Mouse (Mus musculus) neural tube, embryonic 13.5 days (tissue): ENCODE measurements around the gene Ctsh. TPM values are rescaled to one million over a fixed set of nuclear protein-coding genes. Genes with fewer than 3 reads are reported as not detected.

Source experiments
- ATAC-seq: fragments of 200-750 bp; cut with Nextera tagmentation; 2 replicates; pipeline ENCODE4 v1.8.0; 2017; ENCODE audit warnings: low read depth, mild to moderate bottlenecking, moderate TSS enrichment, moderate library complexity
- H3K27ac ChIP-seq: fragments of 300-500 bp; sonication (generic); replicated peaks from 2 replicates; pipeline ENCODE4 v1.5.1; 2015; ENCODE audit warnings: moderate library complexity, mild to moderate bottlenecking, inconsistent platforms
- H3K27me3 ChIP-seq: fragments of 300-500 bp; sonication (generic); 2 replicates; pipeline ENCODE4 v1.6.1; 2015; ENCODE audit warnings: mild to moderate bottlenecking, inconsistent platforms
- H3K36me3 ChIP-seq: fragments of 300-500 bp; sonication (generic); 2 replicates; pipeline ENCODE4 v1.6.1; 2015; ENCODE audit warnings: mild to moderate bottlenecking, inconsistent platforms
- H3K4me1 ChIP-seq: fragments of 300-500 bp; sonication (generic); replicated peaks from 2 replicates; pipeline ENCODE4 v1.6.1; 2015; ENCODE audit warnings: inconsistent platforms
- H3K4me2 ChIP-seq: fragments of 300-500 bp; sonication (generic); 2 replicates; pipeline ENCODE4 v1.6.1; 2015; ENCODE audit warnings: inconsistent platforms, mild to moderate bottlenecking, moderate library complexity
- H3K4me3 ChIP-seq: fragments of 300-500 bp; sonication (generic); 2 replicates; pipeline ENCODE4 v1.5.1; 2015; ENCODE audit warnings: mild to moderate bottlenecking, inconsistent platforms
- H3K9ac ChIP-seq: fragments of 300-500 bp; sonication (generic); 2 replicates; pipeline ENCODE4 v1.6.1; 2015; ENCODE audit warnings: moderate library complexity, mild to moderate bottlenecking, inconsistent platforms
- H3K9me3 ChIP-seq: fragments of 300-500 bp; sonication (generic); 2 replicates; pipeline ENCODE4 v1.6.1; 2016; ENCODE audit warnings: inconsistent platforms
- WGBS: fragments of 180-500 bp; shearing (Covaris S2); methylation state at CpG from one replicate; pipeline ENCODE4 v1.1.7; 2015; 5-methylcytosine and 5-hydroxymethylcytosine counted together
- polyA plus RNA-seq: library from polyadenylated mRNA; unstranded; fragments of >200 nt; fragmentation: Nextera tagmentation; extraction: Ambion mirVana; gene quantifications from 2 replicates; pipeline ENCODE4 v1.2.1, GENCODE M21; 2015

Gene Ctsh
- polyA plus RNA-seq, 1 experiment from 2014 or later, result 34.0 TPM

DNA sequence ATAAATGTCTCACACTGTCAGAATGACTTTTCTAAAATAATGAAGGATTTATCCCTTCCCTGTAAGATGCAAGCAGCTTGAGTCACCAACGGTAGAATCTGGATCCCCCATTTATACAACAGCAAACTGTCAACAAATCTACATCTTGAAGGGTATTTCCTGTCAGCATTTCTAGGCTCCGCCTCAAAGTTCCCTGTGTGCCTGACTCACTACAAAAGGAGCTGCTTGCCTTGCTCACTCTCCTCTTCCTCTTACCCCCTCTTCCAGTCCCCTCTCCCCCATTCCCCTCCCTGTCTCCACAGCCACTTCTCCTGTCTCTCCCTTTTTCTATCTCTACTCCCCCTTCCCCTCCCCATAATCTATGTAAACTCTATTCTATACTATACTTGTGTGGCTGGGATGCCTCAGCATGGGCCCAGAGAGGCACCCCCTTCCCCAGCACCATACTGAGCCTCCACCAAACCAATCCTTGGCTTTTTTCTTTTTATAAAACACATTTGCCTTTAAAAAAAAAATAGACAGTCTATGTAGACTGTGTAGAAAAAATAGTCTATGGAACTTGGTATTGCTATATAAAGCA, 34.0 kb downstream of the Ctsh start:
- Histone ChIP-seq H3K36me3 (peaks cover 67% of the 10 kb centered on the region), H3K9me3 (no peaks in the 10 kb centered on the region)

DNA sequence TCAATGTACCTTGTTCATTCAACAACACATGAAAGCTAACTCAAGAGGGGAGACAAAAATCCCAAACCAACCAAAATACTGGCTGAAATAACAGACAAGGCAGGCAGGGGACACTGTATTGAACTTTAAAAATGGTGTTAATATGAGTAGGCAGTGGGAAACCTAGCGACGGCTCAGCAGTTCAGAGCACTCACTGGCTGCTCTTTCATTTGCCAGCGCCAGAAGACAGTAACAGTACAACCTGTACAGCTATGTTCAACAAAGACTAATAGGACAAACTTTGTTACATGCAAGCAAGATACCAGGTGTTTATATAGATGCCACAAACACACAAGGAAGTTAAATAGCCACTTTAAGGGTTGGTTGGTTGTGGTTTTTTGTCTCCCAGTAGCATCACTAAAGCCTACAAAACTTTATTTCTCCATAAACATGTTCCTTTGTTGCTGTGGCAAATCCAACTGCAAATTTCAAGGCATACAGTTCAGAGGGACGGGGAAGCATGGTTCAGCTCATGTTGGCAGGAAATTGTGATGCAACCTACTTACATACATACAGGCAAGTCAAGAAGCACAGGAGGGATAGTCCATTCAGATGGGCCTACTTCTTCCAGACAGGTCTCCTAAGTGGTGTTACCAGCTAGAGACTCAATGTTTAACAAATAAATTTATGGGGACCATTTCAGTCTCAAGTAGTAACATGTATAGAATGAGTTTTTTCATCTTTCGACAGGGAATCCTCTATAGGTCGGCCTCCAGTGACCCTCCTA, 35.6 kb downstream of the Ctsh start:
- Histone ChIP-seq H3K9ac (no peak overlapping the region), H3K9me3 (no peaks in the 10 kb centered on the region), H3K27me3 (no peaks in the 10 kb centered on the region), H3K36me3 (peaks cover 72% of the 10 kb centered on the region), H3K4me1 (no peaks in the 10 kb centered on the region), H3K4me2 (no peak overlapping the region), H3K27ac (no peak overlapping the region), H3K4me3 (no peak overlapping the region)
- WGBS, result 93% methylated on average over 6 of the region's 6 CpGs
- no peak for ATAC-seq

More for the DNA sequence above, 34.0 kb downstream of the Ctsh start:
- 93% methylated on average over 2 of the region's 2 CpGs for WGBS
- H3K9ac ChIP-seq, result no peak overlapping the region
- no peaks in the 10 kb centered on the region for H3K27me3 ChIP-seq
- no peak overlapping the region for H3K4me3 ChIP-seq
- H3K4me2 ChIP-seq, result no peak overlapping the region
- ATAC-seq, result no peak
- H3K4me1 ChIP-seq, result no peaks in the 10 kb centered on the region
- H3K27ac ChIP-seq, result no peak overlapping the region

- ATAC-seq, result no peak
- H3K27ac ChIP-seq, result no peak overlapping the region
- WGBS, result 90% methylated on average over 5 of the region's 5 CpGs
Observed at GRCm38 (mm10) chr9:90098934-90099333, 45.0 kb downstream of the Ctsh start.

DNA sequence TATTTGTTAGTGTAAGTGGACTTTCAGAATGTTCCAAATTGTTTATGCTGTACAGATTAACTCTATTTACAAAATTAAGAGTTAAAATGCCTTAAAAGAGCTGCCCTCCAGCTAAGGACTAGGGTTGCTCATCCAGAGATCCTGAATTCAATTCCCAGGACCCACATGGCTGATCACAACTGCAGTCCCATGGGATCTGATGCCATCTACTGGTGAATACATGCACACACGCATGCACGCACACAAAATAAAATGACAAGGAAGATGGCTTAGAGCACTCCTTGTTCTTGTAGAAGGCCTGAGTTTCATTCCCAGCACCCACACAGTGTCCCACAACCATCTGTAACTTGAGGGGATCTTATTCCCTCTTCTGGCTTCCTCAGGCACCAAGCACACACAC, 46.8 kb downstream of the Ctsh start:
- H3K27ac ChIP-seq, result no peak overlapping the region
- H3K4me3 ChIP-seq, result no peak overlapping the region
- no peaks in the 10 kb centered on the region for H3K4me1 ChIP-seq
- no peak overlapping the region for H3K9ac ChIP-seq
- H3K9me3 ChIP-seq, result no peaks in the 10 kb centered on the region
- no peak for ATAC-seq
- peaks cover 88% of the 10 kb centered on the region for H3K36me3 ChIP-seq
- WGBS, result 52% methylated on average over 2 of the region's 2 CpGs
- no peak overlapping the region for H3K4me2 ChIP-seq
- H3K27me3 ChIP-seq, result no peaks in the 10 kb centered on the region

More at GRCm38 (mm10) chr9:90098934-90099333, 45.0 kb downstream of the Ctsh start:
- Histone ChIP-seq H3K4me1 (no peaks in the 10 kb centered on the region), H3K27me3 (no peaks in the 10 kb centered on the region), H3K4me3 (no peak overlapping the region), H3K36me3 (peaks cover 91% of the 10 kb centered on the region), H3K9me3 (no peaks in the 10 kb centered on the region), H3K4me2 (no peak overlapping the region), H3K9ac (no peak overlapping the region)

GRCm38 (mm10) chr9:90105462-90105861, 51.5 kb downstream of the Ctsh start:
- H3K9me3 ChIP-seq, result no peaks in the 10 kb centered on the region
- peaks cover 14% of the 10 kb centered on the region for H3K4me1 ChIP-seq
- no peak overlapping the region for H3K4me3 ChIP-seq
- no peak for ATAC-seq
- H3K27me3 ChIP-seq, result no peaks in the 10 kb centered on the region
- H3K27ac ChIP-seq, result no peak overlapping the region
- H3K9ac ChIP-seq, result no peak overlapping the region
- no peak overlapping the region for H3K4me2 ChIP-seq
- peaks cover 56% of the 10 kb centered on the region for H3K36me3 ChIP-seq
- WGBS, result 97% methylated on average over 1 of the region's 1 CpGs

DNA sequence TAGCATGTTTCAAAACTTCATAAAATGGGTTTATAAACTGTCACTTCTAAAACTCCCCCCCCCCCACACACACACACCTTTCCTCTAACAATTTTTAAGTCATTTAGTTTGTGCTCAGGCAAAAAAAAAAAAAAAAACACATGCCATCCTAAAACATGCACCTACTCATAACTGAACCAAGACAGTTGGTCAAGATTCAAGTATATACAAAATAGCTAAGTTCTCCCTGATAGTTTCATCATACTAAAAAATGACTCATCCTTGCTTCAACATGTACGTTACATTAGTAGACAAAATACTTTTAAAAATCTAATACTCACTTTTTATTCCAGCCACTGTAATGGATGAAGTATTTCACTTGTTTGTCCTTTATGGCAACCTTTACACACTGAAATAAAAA, 53.0 kb downstream of the Ctsh start:
- no peaks in the 10 kb centered on the region for H3K27me3 ChIP-seq
- no peak overlapping the region for H3K27ac ChIP-seq
- no peak overlapping the region for H3K4me2 ChIP-seq
- ATAC-seq, result no peak
- WGBS, result 93% methylated on average over 1 of the region's 1 CpGs
- H3K9ac ChIP-seq, result no peak overlapping the region
- H3K4me3 ChIP-seq, result no peak overlapping the region
- H3K4me1 ChIP-seq, result peaks cover 28% of the 10 kb centered on the region
- no peaks in the 10 kb centered on the region for H3K9me3 ChIP-seq
- H3K36me3 ChIP-seq, result peaks cover 42% of the 10 kb centered on the region

- no peak overlapping the region for H3K9ac ChIP-seq
- peaks cover 40% of the 10 kb centered on the region for H3K4me1 ChIP-seq
- no peak overlapping the region for H3K27ac ChIP-seq
- H3K27me3 ChIP-seq, result no peaks in the 10 kb centered on the region
- H3K36me3 ChIP-seq, result peaks cover 31% of the 10 kb centered on the region
- H3K9me3 ChIP-seq, result no peaks in the 10 kb centered on the region
- H3K4me2 ChIP-seq, result no peak overlapping the region
- no peak for ATAC-seq
- H3K4me3 ChIP-seq, result no peak overlapping the region
Observed at GRCm38 (mm10) chr9:90108272-90108671, 54.3 kb downstream of the Ctsh start.

GRCm38 (mm10) chr9:90109386-90109785, 55.4 kb downstream of the Ctsh start:
- peaks cover 22% of the 10 kb centered on the region for H3K36me3 ChIP-seq
- no peak overlapping the region for H3K4me2 ChIP-seq
- H3K9me3 ChIP-seq, result no peaks in the 10 kb centered on the region
- H3K27ac ChIP-seq, result no peak overlapping the region
- no peak for ATAC-seq
- H3K9ac ChIP-seq, result no peak overlapping the region
- WGBS, result 77% methylated on average over 6 of the region's 6 CpGs
- H3K27me3 ChIP-seq, result no peaks in the 10 kb centered on the region
- H3K4me3 ChIP-seq, result no peak overlapping the region
- H3K4me1 ChIP-seq, result peaks cover 40% of the 10 kb centered on the region

GRCm38 (mm10) chr9:90113151-90113550, 59.2 kb downstream of the Ctsh start:
- ATAC-seq, result no peak
- H3K27ac ChIP-seq, result peak overlapping the region; percentile 99
- no peaks in the 10 kb centered on the region for H3K9me3 ChIP-seq
- peak overlapping the region; percentile 92 for H3K4me2 ChIP-seq
- peaks cover 7% of the 10 kb centered on the region for H3K36me3 ChIP-seq
- peak overlapping the region; percentile 92 for H3K4me3 ChIP-seq
- 2% methylated on average over 13 of the region's 13 CpGs for WGBS
- H3K4me1 ChIP-seq, result peaks cover 47% of the 10 kb centered on the region
- H3K27me3 ChIP-seq, result no peaks in the 10 kb centered on the region; the same call in 1 of the 2 replicates
- peak overlapping the region; percentile 98 for H3K9ac ChIP-seq

GRCm38 (mm10) chr9:90113651-90114566, 60.0 kb downstream of the Ctsh start:
- peak; percentile 78 for ATAC-seq
- WGBS, result under 1% methylated on average over 79 of the region's 82 CpGs
- no peaks in the 10 kb centered on the region; the same call in 1 of the 2 replicates for H3K27me3 ChIP-seq

DNA sequence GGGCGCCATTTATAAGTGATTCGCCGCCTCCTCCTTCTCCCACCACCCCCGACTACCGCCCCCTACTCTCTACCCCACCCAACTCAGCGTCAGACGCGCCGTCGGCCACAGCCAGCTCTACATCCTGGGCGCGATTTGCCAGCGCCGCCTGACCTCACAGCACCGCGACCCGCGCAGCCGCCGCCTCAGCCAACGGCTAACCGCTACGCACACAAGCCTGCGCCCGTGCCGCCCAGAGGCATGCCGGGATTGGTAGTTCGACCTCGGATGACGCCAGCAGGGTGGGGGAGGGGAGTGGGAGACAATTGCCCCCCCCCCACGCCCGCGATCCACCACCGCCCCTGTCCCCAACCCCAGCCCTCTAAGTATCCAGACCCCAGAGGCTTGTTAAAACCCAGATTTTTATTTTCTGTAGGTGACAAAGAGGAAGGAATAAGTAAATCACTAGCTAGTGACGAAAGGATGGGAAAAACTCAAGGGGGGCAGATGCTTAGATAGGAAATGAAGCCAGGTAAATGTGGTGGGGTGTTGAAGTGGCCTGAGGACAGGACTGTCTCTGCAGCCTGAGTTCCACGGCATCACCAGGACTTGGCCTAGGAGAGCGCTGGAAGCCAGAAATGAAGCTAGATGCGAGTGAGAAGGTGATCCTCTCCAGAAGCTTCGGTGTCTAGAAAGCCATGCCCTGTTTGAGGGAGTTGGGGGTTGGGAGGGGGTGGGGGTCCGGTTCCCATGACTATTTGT, 60.8 kb downstream of the Ctsh start, which contains the start of gene Morf4l1:
Gene Morf4l1 (minus strand): TSS at position 208 of the 741 bp plus-strand sequence.
- Histone ChIP-seq H3K4me2 (peak within 1 kb of the TSS; percentile 92), H3K9ac (peak within 1 kb of the TSS; percentile 98), H3K9me3 (no peaks in the 10 kb centered on the region), H3K27ac (peak within 1 kb of the TSS; percentile 99), H3K4me1 (peaks cover 39% of the 10 kb centered on the region), H3K27me3 (no peaks in the 10 kb centered on the region; the same call in 1 of the 2 replicates), H3K4me3 (peak within 1 kb of the TSS; percentile 92), H3K36me3 (no peaks in the 10 kb centered on the region)
- ATAC-seq, result peak; percentile 99
- 1% methylated on average over 40 of the region's 40 CpGs for WGBS

More at GRCm38 (mm10) chr9:90113651-90114566, 60.0 kb downstream of the Ctsh start:
- Histone ChIP-seq H3K4me1 (peaks cover 47% of the 10 kb centered on the region), H3K27ac (peak overlapping the region; percentile 99), H3K4me3 (peak overlapping the region; percentile 92), H3K4me2 (peak overlapping the region; percentile 92), H3K9ac (peak overlapping the region; percentile 98), H3K9me3 (no peaks in the 10 kb centered on the region), H3K36me3 (no peaks in the 10 kb centered on the region)
